Comparison of ENCODE assay signal across 8 mouse cellular contexts in genomic region chr13:44804876-44805275, GRCm38 (mm10).
DNase-seq lines count a peak whose midpoint lies in the region; ATAC-seq lines count a peak whose summit lies in the region.

No protein-coding gene starts in this region.

- peak; percentile 48 for DNase-seq in cerebellum, adult 9-10 months
- DNase-seq in cerebellum, adult 11 months: no peak
- peak; percentile 72 for DNase-seq in midbrain, embryonic 14.5 days
- DNase-seq in c-Kit-positive CD71-positive TER-119-positive erythroid progenitor cells, embryonic 14.5 days (ENCODE audit: low spot score): peak; percentile 27
- peak; percentile 67 for DNase-seq in heart, postnatal 4 days
- DNase-seq in lung, postnatal 10 days: peak; percentile 81
- peak; percentile 54 for DNase-seq in thymus, postnatal 0 days (ENCODE audit: low spot score)

- H3K4me1 ChIP-seq in midbrain, embryonic 14.5 days (ENCODE audit: control insufficient read depth, insufficient read depth, low read length): no peaks in the 10 kb centered on the region
- H3K4me1 ChIP-seq in midbrain, embryonic 15.5 days: no peaks in the 10 kb centered on the region

- ATAC-seq in midbrain, embryonic 14.5 days (ENCODE audit: low FRiP score, low TSS enrichment): no peak
- no peak for ATAC-seq in midbrain, embryonic 15.5 days (replicated peaks)

- H3K27ac ChIP-seq in midbrain, embryonic 14.5 days (replicated peaks; ENCODE audit: low read depth, low read length): no peak overlapping the region
- no peak overlapping the region for H3K27ac ChIP-seq in midbrain, embryonic 15.5 days

- no peak overlapping the region for H3K9ac ChIP-seq in midbrain, embryonic 14.5 days (replicated peaks; ENCODE audit: low read length)
- no peak overlapping the region for H3K9ac ChIP-seq in midbrain, embryonic 15.5 days

- H3K36me3 ChIP-seq in midbrain, embryonic 14.5 days (ENCODE audit: control insufficient read depth, insufficient read depth, low read length): no peaks in the 10 kb centered on the region
- H3K36me3 ChIP-seq in midbrain, embryonic 15.5 days (replicated peaks): no peaks in the 10 kb centered on the region

- no peak overlapping the region for H3K4me3 ChIP-seq in midbrain, embryonic 14.5 days (replicated peaks; ENCODE audit: low read depth, low read length)
- no peak overlapping the region for H3K4me3 ChIP-seq in midbrain, embryonic 15.5 days

- WGBS in midbrain, embryonic 14.5 days: 33% methylated on average over 1 of the region's 1 CpGs
- WGBS in midbrain, embryonic 15.5 days: 34% methylated on average over 1 of the region's 1 CpGs

- H3K27me3 ChIP-seq in midbrain, embryonic 14.5 days (ENCODE audit: control insufficient read depth, insufficient read depth, low read length): no peaks in the 10 kb centered on the region
- H3K27me3 ChIP-seq in midbrain, embryonic 15.5 days (replicated peaks): no peaks in the 10 kb centered on the region

- no peak overlapping the region for H3K4me2 ChIP-seq in midbrain, embryonic 14.5 days (ENCODE audit: low read length)
- no peak overlapping the region for H3K4me2 ChIP-seq in midbrain, embryonic 15.5 days

- no peaks in the 10 kb centered on the region for H3K9me3 ChIP-seq in midbrain, embryonic 14.5 days (ENCODE audit: control insufficient read depth, low read length)
- no peaks in the 10 kb centered on the region for H3K9me3 ChIP-seq in midbrain, embryonic 15.5 days
